Mouse (Mus musculus) hindbrain, embryonic 11.5 days (tissue): Measurements from ENCODE around the gene Gcn1l1. TPM values are rescaled to one million over a fixed set of nuclear protein-coding genes. Genes with fewer than 3 reads are reported as not detected.
"Not testable (repeated sequence)": the region's sequence is repeated elsewhere in the genome, so short reads cannot be mapped to it uniquely, and the experiment has no call there.

Experiments used
- ATAC-seq: fragments of 200-750 bp; cut with Nextera tagmentation; 2 replicates; pipeline ENCODE4 v1.8.0; 2017; ENCODE audit warnings: mild to moderate bottlenecking, moderate TSS enrichment, moderate library complexity; ENCODE audit not compliant: low FRiP score
- DNase-seq: peaks from one replicate; pipeline ENCODE4 v3.0.0-alpha.2; 2015; ENCODE audit warnings: low spot score
- H3K27ac ChIP-seq: fragments of 300-500 bp; sonication (generic); 2 replicates; pipeline ENCODE4 v1.5.1; 2014; ENCODE audit warnings: mild to moderate bottlenecking, low read depth, low read length
- H3K27me3 ChIP-seq: fragments of 300-500 bp; sonication (generic); 2 replicates; pipeline ENCODE4 v1.6.1; 2014; ENCODE audit warnings: mild to moderate bottlenecking, low read length, moderate library complexity, mixed read lengths; ENCODE audit not compliant: control insufficient read depth, insufficient read depth
- H3K36me3 ChIP-seq: fragments of 300-500 bp; sonication (generic); 2 replicates; pipeline ENCODE4 v1.6.1; 2014; ENCODE audit warnings: mild to moderate bottlenecking, low read length, moderate library complexity, mixed read lengths; ENCODE audit not compliant: control insufficient read depth, insufficient read depth
- H3K4me1 ChIP-seq: fragments of 300-500 bp; sonication (generic); replicated peaks from 2 replicates; pipeline ENCODE4 v1.6.1; 2014; ENCODE audit warnings: low read length, mixed read lengths; ENCODE audit not compliant: control insufficient read depth, insufficient read depth
- H3K4me2 ChIP-seq: fragments of 300-500 bp; sonication (generic); replicated peaks from 2 replicates; pipeline ENCODE4 v1.6.1; 2014; ENCODE audit warnings: mild to moderate bottlenecking, low read depth, low read length
- H3K4me3 ChIP-seq: fragments of 300-500 bp; sonication (generic); 2 replicates; pipeline ENCODE4 v1.5.1; 2014; ENCODE audit warnings: low read depth, low read length
- H3K9ac ChIP-seq: fragments of 300-500 bp; sonication (generic); 2 replicates; pipeline ENCODE4 v1.6.1; 2014; ENCODE audit warnings: low read depth, low read length
- H3K9me3 ChIP-seq: fragments of 300-500 bp; sonication (generic); 2 replicates; pipeline ENCODE4 v1.6.1; 2016; ENCODE audit warnings: low read length; ENCODE audit not compliant: control insufficient read depth
- WGBS: fragments of 180-500 bp; shearing (Covaris S2); extraction: QIAGEN DNeasy Blood & Tissue Kit; methylation state at CpG from one replicate; pipeline ENCODE4 v1.1.7; 2014; 5-methylcytosine and 5-hydroxymethylcytosine counted together
- polyA plus RNA-seq: library from polyadenylated mRNA; unstranded; fragments of >200 nt; fragmentation: Nextera tagmentation; extraction: Ambion mirVana; gene quantifications from 2 replicates; pipeline ENCODE4 v1.2.1, GENCODE M21; 2014

The Gcn1l1 gene
- polyA plus RNA-seq, 1 experiment from 2014 or later: 39.4 TPM

DNA sequence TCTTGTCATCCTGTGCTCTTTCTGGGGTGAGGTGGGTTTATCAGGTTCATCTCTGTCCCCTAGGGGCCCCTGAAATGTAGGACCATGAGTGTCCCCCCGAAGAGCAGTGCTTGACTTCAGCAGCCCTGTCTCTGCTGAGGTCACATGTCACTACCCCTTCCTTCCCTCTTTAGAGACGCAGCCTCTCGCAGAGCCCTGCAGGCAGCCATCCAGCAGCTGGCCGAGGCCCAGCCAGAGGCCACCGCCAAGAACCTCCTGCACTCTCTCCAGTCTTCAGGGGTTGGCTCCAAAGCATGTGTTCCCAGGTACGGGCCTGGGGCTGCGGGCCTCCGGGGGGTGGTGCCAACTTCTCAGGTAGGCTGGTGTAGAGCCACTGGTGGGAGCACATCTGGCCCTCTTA, 9.9 kb downstream of the Gcn1l1 start:
- no peaks in the 10 kb centered on the region for H3K9me3 ChIP-seq
- H3K27ac ChIP-seq: no peak overlapping the region
- no peak overlapping the region for H3K9ac ChIP-seq
- no peaks in the 10 kb centered on the region for H3K27me3 ChIP-seq
- no peak overlapping the region for H3K4me3 ChIP-seq
- peaks cover 21% of the 10 kb centered on the region for H3K36me3 ChIP-seq
- WGBS: 91% methylated on average over 8 of the region's 8 CpGs
- no peaks in the 10 kb centered on the region for H3K4me1 ChIP-seq
- DNase-seq (no peak), ATAC-seq (no peak)
- H3K4me2 ChIP-seq: no peak overlapping the region

DNA sequence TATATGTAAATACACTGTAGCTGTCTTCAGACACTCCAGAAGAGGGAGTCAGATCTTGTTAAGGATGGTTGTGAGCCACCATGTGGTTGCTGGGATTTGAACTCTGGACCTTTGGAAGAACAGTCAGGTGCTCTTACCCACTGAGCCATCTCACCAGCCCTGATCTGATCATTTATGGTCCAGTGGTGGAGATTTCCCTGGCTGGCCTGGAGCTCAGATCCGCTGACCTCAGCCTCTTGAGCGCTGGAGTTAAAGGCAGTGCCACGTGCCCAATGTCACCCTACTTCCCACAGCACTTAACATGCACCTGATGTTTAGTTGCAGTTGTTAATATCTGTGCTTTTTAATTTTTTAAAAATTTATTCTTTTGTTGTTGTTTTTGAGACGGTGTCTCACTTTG, 12.6 kb downstream of the Gcn1l1 start:
- not testable (repeated sequence) for H3K9me3 ChIP-seq, H3K4me1 ChIP-seq, H3K4me2 ChIP-seq, ATAC-seq, H3K27me3 ChIP-seq, H3K27ac ChIP-seq, DNase-seq, H3K4me3 ChIP-seq, H3K9ac ChIP-seq
- WGBS: 95% methylated on average over 4 of the region's 4 CpGs
- H3K36me3 ChIP-seq: peaks cover 36% of the 10 kb centered on the region

DNA sequence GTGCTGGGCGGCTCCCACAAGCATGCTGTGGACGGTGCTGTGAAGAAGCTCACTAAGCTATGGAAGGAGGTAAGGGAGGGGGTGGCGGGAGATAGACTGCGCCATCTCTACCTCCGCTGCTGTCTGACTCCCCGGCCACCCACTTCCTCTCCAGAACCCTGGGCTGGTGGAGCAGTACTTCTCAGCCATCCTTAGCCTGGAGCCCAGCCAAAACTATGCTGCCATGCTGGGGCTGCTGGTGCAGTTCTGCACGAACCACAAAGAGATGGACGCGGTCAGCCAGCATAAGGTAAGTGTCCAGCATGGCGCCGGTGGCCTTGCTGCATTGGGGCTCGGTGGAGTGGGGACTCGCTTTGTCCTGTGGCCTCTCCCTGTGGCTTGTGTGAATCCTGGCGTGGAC, 13.9 kb downstream of the Gcn1l1 start:
- Histone ChIP-seq H3K4me1 (no peaks in the 10 kb centered on the region), H3K4me2 (no peak overlapping the region), H3K9me3 (no peaks in the 10 kb centered on the region), H3K27me3 (no peaks in the 10 kb centered on the region), H3K4me3 (no peak overlapping the region), H3K9ac (no peak overlapping the region), H3K36me3 (peaks cover 44% of the 10 kb centered on the region), H3K27ac (no peak overlapping the region)
- WGBS: 96% methylated on average over 14 of the region's 14 CpGs
- ATAC-seq (no peak), DNase-seq (no peak)

DNA sequence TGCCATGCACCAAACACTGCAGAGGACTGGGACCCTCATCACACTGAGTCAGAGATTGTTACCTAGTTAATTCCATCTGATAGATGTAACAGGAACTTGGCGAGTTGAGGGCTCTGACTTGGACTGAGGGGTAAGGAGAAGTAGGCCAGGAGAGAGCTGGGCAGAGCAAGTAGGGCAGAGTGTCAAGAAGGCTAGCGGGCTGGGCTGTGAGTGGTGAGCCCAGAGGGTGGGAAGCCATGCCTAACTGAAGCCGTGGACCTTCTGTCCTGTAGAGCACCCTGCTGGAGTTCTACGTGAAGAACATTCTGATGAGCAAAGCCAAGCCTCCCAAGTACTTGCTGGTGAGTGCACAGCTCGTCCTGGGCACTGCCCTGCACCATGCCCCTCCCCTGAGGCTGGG, 14.3 kb downstream of the Gcn1l1 start:
- H3K4me2 ChIP-seq: no peak overlapping the region
- 92% methylated on average over 5 of the region's 5 CpGs for WGBS
- DNase-seq (no peak), ATAC-seq (no peak)
- no peaks in the 10 kb centered on the region for H3K27me3 ChIP-seq
- H3K4me1 ChIP-seq: no peaks in the 10 kb centered on the region
- H3K4me3 ChIP-seq: no peak overlapping the region
- peaks cover 44% of the 10 kb centered on the region for H3K36me3 ChIP-seq
- no peaks in the 10 kb centered on the region for H3K9me3 ChIP-seq
- no peak overlapping the region for H3K27ac ChIP-seq
- no peak overlapping the region for H3K9ac ChIP-seq

- Histone ChIP-seq H3K4me1 (no peaks in the 10 kb centered on the region), H3K9me3 (no peaks in the 10 kb centered on the region), H3K9ac (no peak overlapping the region), H3K4me2 (no peak overlapping the region), H3K27ac (no peak overlapping the region), H3K36me3 (peaks cover 43% of the 10 kb centered on the region), H3K27me3 (no peaks in the 10 kb centered on the region), H3K4me3 (no peak overlapping the region)
- 92% methylated on average over 14 of the region's 14 CpGs for WGBS
- DNase-seq (no peak), ATAC-seq (no peak)
These were observed 15.4 kb downstream of the Gcn1l1 start for GRCm38 (mm10) chr5:115580229-115581001.

DNA sequence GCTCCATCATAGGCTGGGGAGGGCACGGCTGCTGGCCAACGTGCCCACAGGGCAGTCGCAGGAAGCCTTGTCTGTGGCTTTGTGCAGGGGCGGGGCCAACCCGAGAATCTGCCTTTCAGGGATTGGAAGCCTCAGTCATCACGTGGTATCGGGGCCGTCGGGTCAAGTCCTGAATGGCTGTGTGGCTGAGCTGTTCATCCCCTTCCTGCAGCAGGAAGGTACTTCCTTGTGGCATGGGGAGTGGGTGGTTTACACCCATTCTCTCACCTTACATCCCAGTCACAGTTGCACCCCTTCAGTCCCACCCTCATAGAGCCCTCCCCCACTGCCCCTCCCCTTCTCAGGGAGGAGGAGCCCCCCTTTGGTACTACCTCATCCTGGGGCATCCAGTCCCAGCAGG, 16.6 kb downstream of the Gcn1l1 start:
- Histone ChIP-seq H3K27me3 (no peaks in the 10 kb centered on the region), H3K27ac (no peak overlapping the region), H3K9ac (no peak overlapping the region), H3K4me1 (no peaks in the 10 kb centered on the region), H3K4me3 (no peak overlapping the region), H3K9me3 (no peaks in the 10 kb centered on the region), H3K4me2 (no peak overlapping the region), H3K36me3 (peaks cover 43% of the 10 kb centered on the region)
- no peak for ATAC-seq
- WGBS: 93% methylated on average over 5 of the region's 9 CpGs
- DNase-seq: no peak

- no peak overlapping the region for H3K27ac ChIP-seq
- H3K4me2 ChIP-seq: no peak overlapping the region
- DNase-seq: no peak
- no peak overlapping the region for H3K9ac ChIP-seq
- H3K4me3 ChIP-seq: no peak overlapping the region
- H3K27me3 ChIP-seq: no peaks in the 10 kb centered on the region
- H3K4me1 ChIP-seq: no peaks in the 10 kb centered on the region
- 88% methylated on average over 12 of the region's 12 CpGs for WGBS
- no peaks in the 10 kb centered on the region for H3K9me3 ChIP-seq
- no peak for ATAC-seq
- peaks cover 40% of the 10 kb centered on the region for H3K36me3 ChIP-seq
These were observed 20.6 kb downstream of the Gcn1l1 start for GRCm38 (mm10) chr5:115585616-115586015.

- Histone ChIP-seq H3K27ac (no peak overlapping the region), H3K36me3 (peaks cover 41% of the 10 kb centered on the region), H3K9ac (no peak overlapping the region), H3K4me1 (no peaks in the 10 kb centered on the region), H3K27me3 (no peaks in the 10 kb centered on the region), H3K9me3 (no peaks in the 10 kb centered on the region), H3K4me2 (no peak overlapping the region), H3K4me3 (no peak overlapping the region)
- WGBS: 85% methylated on average over 15 of the region's 15 CpGs
- ATAC-seq: no peak
- DNase-seq: no peak
These were observed 21.1 kb downstream of the Gcn1l1 start for GRCm38 (mm10) chr5:115586166-115586565.

GRCm38 (mm10) chr5:115586780-115587179, 21.7 kb downstream of the Gcn1l1 start:
- Histone ChIP-seq H3K9ac (no peak overlapping the region), H3K4me3 (no peak overlapping the region), H3K9me3 (no peaks in the 10 kb centered on the region), H3K4me2 (no peak overlapping the region), H3K27me3 (no peaks in the 10 kb centered on the region), H3K4me1 (no peaks in the 10 kb centered on the region), H3K36me3 (peaks cover 39% of the 10 kb centered on the region), H3K27ac (no peak overlapping the region)
- 95% methylated on average over 2 of the region's 2 CpGs for WGBS
- ATAC-seq (no peak), DNase-seq (no peak)
